Mouse (Mus musculus): ENCODE results near the gene Zfyve21. TPM values are rescaled to one million over a fixed set of nuclear protein-coding genes. Genes with fewer than 3 reads are reported as not detected.

Zfyve21 gene
- polyA plus RNA-seq, 1 experiment from 2014 or later = 70.7 TPM

DNA sequence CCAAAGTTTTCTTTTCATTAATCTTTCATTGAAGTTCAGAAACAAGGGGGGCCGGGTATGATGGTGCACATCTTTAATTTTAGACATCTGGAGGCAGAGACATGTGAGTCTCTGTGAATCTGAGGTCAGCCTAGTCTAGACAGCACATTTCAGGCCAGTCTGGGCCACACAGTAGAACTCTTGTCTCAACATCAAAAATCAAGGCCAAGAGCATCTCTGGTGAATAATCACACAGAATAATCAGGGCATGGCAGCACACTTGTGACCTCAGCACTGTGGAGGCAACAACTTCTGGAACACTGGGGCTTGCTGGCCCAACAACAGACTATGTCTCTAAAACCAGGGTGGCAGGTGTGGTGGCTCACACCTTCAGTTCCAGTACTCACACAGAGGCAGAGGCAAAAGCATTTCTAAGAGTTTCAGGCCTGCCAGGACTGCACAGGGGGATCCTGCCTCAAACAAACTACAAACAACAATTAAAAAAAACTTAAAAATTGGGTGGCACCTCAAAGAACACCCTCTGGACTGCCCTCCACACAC is 60.7 kb downstream of the Zfyve21 start:
- no peak overlapping the region for H3K27ac ChIP-seq (replicated peaks; ENCODE audit: low read depth, low read length)
- no peaks in the 10 kb centered on the region for H3K36me3 ChIP-seq (replicated peaks; ENCODE audit: control insufficient read depth, insufficient read depth, low read depth, low read length)
- no peak for ATAC-seq (replicated peaks; ENCODE audit: insufficient number of reproducible peaks, low FRiP score, low TSS enrichment, low read depth)
- H3K9me3 ChIP-seq (replicated peaks; ENCODE audit: control insufficient read depth, low read length) = no peaks in the 10 kb centered on the region
- H3K27me3 ChIP-seq (ENCODE audit: control insufficient read depth, insufficient read depth, low read length) = no peaks in the 10 kb centered on the region
- no peak for DNase-seq (ENCODE audit: low spot score)
- no peak overlapping the region for H3K4me2 ChIP-seq (ENCODE audit: low read depth, low read length)
- no peak overlapping the region for H3K4me3 ChIP-seq (ENCODE audit: low read depth, low read length)
- no peaks in the 10 kb centered on the region for H3K4me1 ChIP-seq (ENCODE audit: control insufficient read depth, insufficient read depth, low read length)
- WGBS = 61% methylated on average over 1 of the region's 1 CpGs
- H3K9ac ChIP-seq (replicated peaks; ENCODE audit: low read length) = no peak overlapping the region

DNA sequence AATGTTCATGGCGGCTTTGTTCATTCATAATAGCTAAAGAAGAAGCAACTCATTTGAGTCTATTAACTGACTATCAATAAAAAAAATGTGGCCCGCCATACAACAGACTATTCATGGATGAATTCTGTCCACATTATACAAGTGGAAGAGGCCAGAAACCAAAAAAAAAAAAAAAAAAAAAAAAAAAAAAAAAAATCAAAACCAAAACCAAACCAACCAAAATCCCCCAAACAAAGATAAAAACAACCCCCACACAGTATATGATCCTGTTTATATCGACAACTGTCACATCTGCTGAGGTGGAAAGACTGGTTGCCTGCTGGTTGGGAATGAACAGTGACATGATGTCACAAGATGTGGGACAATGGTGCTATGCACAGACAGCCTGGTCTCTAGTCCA is 61.5 kb downstream of the Zfyve21 start:
- no peak overlapping the region for H3K27ac ChIP-seq (replicated peaks; ENCODE audit: low read depth, low read length)
- no peaks in the 10 kb centered on the region for H3K9me3 ChIP-seq (replicated peaks; ENCODE audit: control insufficient read depth, low read length)
- H3K4me3 ChIP-seq (ENCODE audit: low read depth, low read length) = no peak overlapping the region
- no peak for DNase-seq (ENCODE audit: low spot score)
- H3K4me1 ChIP-seq (ENCODE audit: control insufficient read depth, insufficient read depth, low read length) = no peaks in the 10 kb centered on the region
- H3K27me3 ChIP-seq (ENCODE audit: control insufficient read depth, insufficient read depth, low read length) = no peaks in the 10 kb centered on the region
- 87% methylated on average over 3 of the region's 3 CpGs for WGBS
- no peak overlapping the region for H3K4me2 ChIP-seq (ENCODE audit: low read depth, low read length)
- no peak overlapping the region for H3K9ac ChIP-seq (replicated peaks; ENCODE audit: low read length)
- no peak for ATAC-seq (replicated peaks; ENCODE audit: insufficient number of reproducible peaks, low FRiP score, low TSS enrichment, low read depth)
- H3K36me3 ChIP-seq (replicated peaks; ENCODE audit: control insufficient read depth, insufficient read depth, low read depth, low read length) = no peaks in the 10 kb centered on the region

DNA sequence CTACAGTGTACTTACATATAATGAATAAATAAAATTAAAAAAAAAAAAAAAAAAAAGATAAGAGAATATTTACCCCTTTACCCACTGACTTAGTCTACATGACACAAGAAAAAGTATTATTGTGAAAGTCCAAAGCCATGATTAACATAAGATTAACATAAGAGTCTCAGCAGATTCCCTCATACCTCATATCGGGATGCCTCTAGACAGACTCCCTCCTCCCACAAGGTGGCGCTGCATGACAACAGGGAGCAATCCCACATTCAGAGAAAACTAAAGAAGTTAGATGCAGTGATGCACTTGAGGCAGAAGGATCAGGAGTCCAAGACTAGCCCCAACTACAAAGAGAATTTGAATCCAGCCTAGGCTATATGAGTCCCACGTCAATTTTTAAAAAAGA is 64.2 kb downstream of the Zfyve21 start:
- H3K9me3 ChIP-seq (replicated peaks; ENCODE audit: control insufficient read depth, low read length) = no peaks in the 10 kb centered on the region
- no peaks in the 10 kb centered on the region for H3K36me3 ChIP-seq (replicated peaks; ENCODE audit: control insufficient read depth, insufficient read depth, low read depth, low read length)
- H3K9ac ChIP-seq (replicated peaks; ENCODE audit: low read length) = no peak overlapping the region
- H3K4me3 ChIP-seq (ENCODE audit: low read depth, low read length) = no peak overlapping the region
- H3K27me3 ChIP-seq (ENCODE audit: control insufficient read depth, insufficient read depth, low read length) = no peaks in the 10 kb centered on the region
- ATAC-seq (replicated peaks; ENCODE audit: insufficient number of reproducible peaks, low FRiP score, low TSS enrichment, low read depth) = peak; percentile 70
- no peak overlapping the region for H3K27ac ChIP-seq (replicated peaks; ENCODE audit: low read depth, low read length)
- 14% methylated on average over 3 of the region's 3 CpGs for WGBS
- no peaks in the 10 kb centered on the region for H3K4me1 ChIP-seq (ENCODE audit: control insufficient read depth, insufficient read depth, low read length)
- no peak overlapping the region for H3K4me2 ChIP-seq (ENCODE audit: low read depth, low read length)
- DNase-seq (ENCODE audit: low spot score) = peak; percentile 89

Other genes starting within 250 kb of the Zfyve21 start
- 63.4 and 70.5 TPM in 2 replicates for gene Mark3, start 239.6 kb upstream of the Zfyve21 start, polyA plus RNA-seq (2014; fragmentation: Nextera tagmentation; extraction: Ambion mirVana)
- gene Ckb, start 141.8 kb upstream of the Zfyve21 start, polyA plus RNA-seq (2014; fragmentation: Nextera tagmentation; extraction: Ambion mirVana) = 450 and 485 TPM in 2 replicates
- 3.8 and 5.4 TPM in 2 replicates for gene Trmt61a, start 136.1 kb upstream of the Zfyve21 start, polyA plus RNA-seq (2014; fragmentation: Nextera tagmentation; extraction: Ambion mirVana)
- 56.8 and 59.8 TPM in 2 replicates for gene Bag5, start 100.9 kb upstream of the Zfyve21 start, polyA plus RNA-seq (2014; fragmentation: Nextera tagmentation; extraction: Ambion mirVana)
- 55.2 and 57.7 TPM in 2 replicates for gene Apopt1, start 100.9 kb upstream of the Zfyve21 start, polyA plus RNA-seq (2014; fragmentation: Nextera tagmentation; extraction: Ambion mirVana)
- gene Klc1, start 55.3 kb upstream of the Zfyve21 start, polyA plus RNA-seq (2014; fragmentation: Nextera tagmentation; extraction: Ambion mirVana) = 132 and 143 TPM in 2 replicates
- 12.7 and 15.9 TPM in 2 replicates for gene Xrcc3, start 297 bp upstream of the Zfyve21 start, polyA plus RNA-seq (2014; fragmentation: Nextera tagmentation; extraction: Ambion mirVana)
- 6.0 and 6.8 TPM in 2 replicates for gene Ppp1r13b, start 93.9 kb downstream of the Zfyve21 start, polyA plus RNA-seq (2014; fragmentation: Nextera tagmentation; extraction: Ambion mirVana)
- 577 and 608 TPM in 2 replicates for gene Atp5mpl, start 152.8 kb downstream of the Zfyve21 start, polyA plus RNA-seq (2014; fragmentation: Nextera tagmentation; extraction: Ambion mirVana)
- 0.85 and 1.4 TPM in 2 replicates for gene Tdrd9, start 157.4 kb downstream of the Zfyve21 start, polyA plus RNA-seq (2014; fragmentation: Nextera tagmentation; extraction: Ambion mirVana)
- not detected in 2 replicates for gene Rd3l, start 167.1 kb downstream of the Zfyve21 start, polyA plus RNA-seq (2014; fragmentation: Nextera tagmentation; extraction: Ambion mirVana)